Mouse (Mus musculus) E14TG2a.4 (cell line): ENCODE data around the gene Arhgef15.
"Not testable (repeated sequence)": the region's sequence is repeated elsewhere in the genome, so short reads cannot be mapped to it uniquely, and the experiment has no call there.

Source experiments
- H3K27me3 ChIP-seq: 2 replicates; pipeline ENCODE4 v1.6.1; 2014; ENCODE audit warnings: low read length, control low read depth; ENCODE audit not compliant: insufficient read depth
- H3K36me3 ChIP-seq: 2 replicates; pipeline ENCODE4 v1.6.1; 2014; ENCODE audit warnings: low read length, control low read depth; ENCODE audit not compliant: insufficient read depth
- H3K4me1 ChIP-seq: replicated peaks from 2 replicates; pipeline ENCODE4 v1.6.1; 2014; ENCODE audit warnings: low read depth, low read length, control low read depth
- H3K4me3 ChIP-seq: replicated peaks from 2 replicates; pipeline ENCODE4 v1.5.1; 2014; ENCODE audit warnings: mild to moderate bottlenecking, low read length
- H3K9me3 ChIP-seq: 2 replicates; pipeline ENCODE4 v1.6.1; 2014; ENCODE audit warnings: low read length, control low read depth
- CTCF ChIP-seq: conservative IDR thresholded peaks from 2 replicates; pipeline ENCODE4 v1.5.1; 2014; ENCODE audit warnings: low read length
- NANOG ChIP-seq: IDR thresholded peaks from 2 replicates; pipeline ENCODE4 v1.6.1; 2014; ENCODE audit warnings: borderline replicate concordance, low read length, mixed read lengths
- POU5F1 ChIP-seq: IDR thresholded peaks from 2 replicates; pipeline ENCODE4 v1.6.1; 2014; ENCODE audit warnings: low read length, borderline replicate concordance

Gene Arhgef15

GRCm38 (mm10) chr11:68968752-68969151 is 11.5 kb upstream of the Arhgef15 start:
- Histone ChIP-seq H3K9me3 (no peaks in the 10 kb centered on the region), H3K36me3 (peaks cover 26% of the 10 kb centered on the region), H3K27me3 (no peaks in the 10 kb centered on the region), H3K4me1 (peaks cover 55% of the 10 kb centered on the region), H3K4me3 (no peak overlapping the region)
- TF ChIP-seq CTCF (no peak), NANOG (no peak), POU5F1 (no peak)

- no peaks in the 10 kb centered on the region for H3K9me3 ChIP-seq
- TF ChIP-seq CTCF (no peak), POU5F1 (no peak), NANOG (no peak)
- H3K36me3 ChIP-seq = peaks cover 26% of the 10 kb centered on the region
- peaks cover 60% of the 10 kb centered on the region for H3K4me1 ChIP-seq
- no peaks in the 10 kb centered on the region for H3K27me3 ChIP-seq
- H3K4me3 ChIP-seq = peak within 1 kb of the TSS; percentile 82
Observed at GRCm38 (mm10) chr11:68967337-68968282, 10.3 kb upstream of the Arhgef15 start, which contains the start of gene Slc25a35. Slc25a35 (plus strand) TSS chr11:68968131.

GRCm38 (mm10) chr11:68966554-68966953 is 9.3 kb upstream of the Arhgef15 start:
- H3K27me3 ChIP-seq = no peaks in the 10 kb centered on the region
- peaks cover 18% of the 10 kb centered on the region for H3K36me3 ChIP-seq
- TF ChIP-seq CTCF (no peak), NANOG (no peak), POU5F1 (no peak)
- peaks cover 61% of the 10 kb centered on the region for H3K4me1 ChIP-seq
- no peak overlapping the region for H3K4me3 ChIP-seq
- H3K9me3 ChIP-seq = no peaks in the 10 kb centered on the region

- TF ChIP-seq NANOG = no peak
- TF ChIP-seq POU5F1 = no peak
- peak; percentile 73 for TF ChIP-seq CTCF
- Histone ChIP-seq H3K4me3 (no peak overlapping the region), H3K36me3 (peaks cover 12% of the 10 kb centered on the region), H3K4me1 (peaks cover 60% of the 10 kb centered on the region), H3K9me3 (no peaks in the 10 kb centered on the region), H3K27me3 (no peaks in the 10 kb centered on the region)
Observed at GRCm38 (mm10) chr11:68965845-68966244, 8.6 kb upstream of the Arhgef15 start.

DNA sequence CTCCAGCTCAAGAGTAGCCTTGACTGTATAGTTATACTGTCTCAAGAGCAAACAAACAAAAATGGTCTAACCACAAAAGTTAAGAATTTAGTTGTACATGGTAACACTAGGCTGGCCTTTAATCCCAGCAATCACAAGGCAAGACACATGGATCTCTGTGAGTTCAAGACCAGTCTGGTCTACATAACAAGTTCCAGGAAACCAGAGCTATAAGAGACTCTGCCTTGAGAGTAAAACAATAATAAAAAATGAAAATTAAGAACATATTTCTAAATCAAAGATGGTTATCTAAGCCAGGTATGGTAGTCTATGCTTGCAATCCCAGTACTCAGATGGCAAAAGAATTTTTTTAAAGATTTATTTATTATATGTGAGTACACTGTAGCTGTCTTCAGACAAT is 7.8 kb upstream of the Arhgef15 start:
- Histone ChIP-seq H3K9me3 (no peaks in the 10 kb centered on the region), H3K36me3 (peaks cover 4% of the 10 kb centered on the region), H3K4me1 (peaks cover 52% of the 10 kb centered on the region), H3K27me3 (no peaks in the 10 kb centered on the region), H3K4me3 (no peak overlapping the region)
- no peak for TF ChIP-seq POU5F1
- no peak for TF ChIP-seq NANOG
- TF ChIP-seq CTCF = no peak

GRCm38 (mm10) chr11:68963405-68963804 is 6.1 kb upstream of the Arhgef15 start:
- H3K27me3 ChIP-seq = no peaks in the 10 kb centered on the region
- TF ChIP-seq NANOG (no peak), POU5F1 (no peak), CTCF (no peak)

GRCm38 (mm10) chr11:68962159-68962558 is 4.9 kb upstream of the Arhgef15 start:
- Histone ChIP-seq H3K4me3 (peak overlapping the region; percentile 50; the same call in 1 of the 2 replicates), H3K4me1 (peaks cover 39% of the 10 kb centered on the region)
- not testable (repeated sequence) for H3K9me3 ChIP-seq, H3K36me3 ChIP-seq, H3K27me3 ChIP-seq

More at GRCm38 (mm10) chr11:68963405-68963804, 6.1 kb upstream of the Arhgef15 start:
- H3K36me3 ChIP-seq = no peaks in the 10 kb centered on the region
- H3K4me3 ChIP-seq = no peak overlapping the region
- peaks cover 42% of the 10 kb centered on the region for H3K4me1 ChIP-seq
- no peaks in the 10 kb centered on the region for H3K9me3 ChIP-seq

- no peak overlapping the region for H3K4me3 ChIP-seq
- peaks cover 4% of the 10 kb centered on the region for H3K27me3 ChIP-seq
- TF ChIP-seq CTCF (no peak), POU5F1 (no peak), NANOG (no peak)
- H3K9me3 ChIP-seq = no peaks in the 10 kb centered on the region
- peaks cover 40% of the 10 kb centered on the region for H3K4me1 ChIP-seq
- no peaks in the 10 kb centered on the region for H3K36me3 ChIP-seq
Observed at GRCm38 (mm10) chr11:68961596-68961995, 4.3 kb upstream of the Arhgef15 start.
